Comparison of ENCODE assay signal across 8 mouse cellular contexts in the genomic region with DNA sequence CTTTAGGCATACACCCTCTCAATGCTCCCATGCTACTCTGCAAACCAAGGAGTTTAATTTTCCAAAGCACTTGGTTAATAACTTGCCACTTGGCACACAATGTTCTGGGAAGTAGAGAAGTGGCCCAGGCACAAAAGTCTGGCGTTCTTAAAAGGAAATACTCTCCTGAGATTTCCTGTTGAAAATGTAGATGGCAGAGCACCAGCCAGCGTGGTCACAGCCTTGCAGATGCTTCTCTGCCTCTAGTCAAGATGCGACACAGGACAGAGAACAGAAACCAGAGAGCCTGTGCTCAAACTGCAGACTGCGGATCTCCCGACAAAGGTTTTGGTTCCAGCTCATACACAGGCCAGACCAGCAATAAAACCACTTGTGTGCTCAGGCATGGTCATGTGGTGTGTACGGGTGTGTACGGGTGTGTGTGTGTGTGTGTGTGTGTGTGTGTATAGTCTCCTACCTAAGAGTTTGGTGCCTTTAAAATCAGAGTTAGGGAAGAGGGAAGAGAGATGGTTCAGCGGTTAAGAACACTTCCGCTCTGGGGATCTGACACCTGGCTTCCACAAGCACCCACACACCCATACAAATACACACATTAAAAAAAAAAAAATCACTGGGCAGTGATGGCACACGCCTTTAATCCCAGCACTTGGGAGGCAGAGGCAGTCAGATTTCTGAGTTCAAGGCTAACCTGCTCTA. TPM values are rescaled to one million over a fixed set of nuclear protein-coding genes. Genes with fewer than 3 reads are reported as not detected.
DNase-seq lines count a peak whose midpoint lies in the region; ATAC-seq and TF ChIP-seq lines count a peak whose summit lies in the region.

No protein-coding gene starts in this region.

- H3K27ac ChIP-seq in kidney, adult 2 months (ENCODE audit: insufficient read depth, low read depth, low read length), result peak overlapping the region; percentile 81
- H3K27ac ChIP-seq in embryonic facial prominence, embryonic 11.5 days (replicated peaks; ENCODE audit: low read depth, low read length), result no peak overlapping the region
- H3K27ac ChIP-seq in macrophage, result peak overlapping the region; percentile 91

- H3K4me3 ChIP-seq in kidney, adult 2 months (ENCODE audit: insufficient read depth, low read depth, low read length), result no peak overlapping the region
- peak overlapping the region; percentile 52 for H3K4me3 ChIP-seq in embryonic facial prominence, embryonic 11.5 days (ENCODE audit: low read depth, low read length)
- H3K4me3 ChIP-seq in macrophage (ENCODE audit: inconsistent target), result no peak overlapping the region

- WGBS in kidney, adult 2 months, result 45% methylated on average over 10 of the region's 10 CpGs
- 82% methylated on average over 10 of the region's 10 CpGs for WGBS in embryonic facial prominence, embryonic 11.5 days
- WGBS in macrophage (ENCODE audit: missing documents), result 36% methylated on average over 10 of the region's 10 CpGs

- H3K4me2 ChIP-seq in embryonic facial prominence, embryonic 11.5 days (ENCODE audit: low read depth, low read length), result peak overlapping the region; percentile 99

- TF ChIP-seq CTCF in kidney, adult 2 months (conservative IDR thresholded peaks at IDR 0.05; ENCODE audit: insufficient read depth, insufficient read length, low read depth, low read length), result no peak

- H3K9ac ChIP-seq in embryonic facial prominence, embryonic 11.5 days (replicated peaks; ENCODE audit: low read length), result peak overlapping the region; percentile 46

- DNase-seq in kidney, adult 2 months, result peak; percentile 75
- no peak for DNase-seq in kidney, postnatal 4 days
- DNase-seq in embryonic facial prominence, embryonic 11.5 days (ENCODE audit: low spot score), result no peak
- peak; percentile 61 for DNase-seq in induced T-regulatory cell, adult 2 months (ENCODE audit: low read depth)
- DNase-seq in urinary bladder, postnatal 10 days (ENCODE audit: low spot score), result no peak
- DNase-seq in adrenal gland, adult 2 months, result no peak
- no peak for DNase-seq in cerebellum, adult 8-10 months

- TF ChIP-seq POLR2A in kidney, adult 2 months (IDR thresholded peaks at IDR 0.05; ENCODE audit: low read depth, low read length), result no peak

- ATAC-seq in embryonic facial prominence, embryonic 11.5 days (replicated peaks; ENCODE audit: insufficient number of reproducible peaks, low FRiP score, low TSS enrichment, low read depth), result no peak

- no peaks in the 10 kb centered on the region for H3K27me3 ChIP-seq in kidney, adult 2 months (replicated peaks; ENCODE audit: control insufficient read depth, insufficient read depth, low read length)
- H3K27me3 ChIP-seq in embryonic facial prominence, embryonic 11.5 days (ENCODE audit: control insufficient read depth, insufficient read depth, low read length), result no peaks in the 10 kb centered on the region

- H3K9me3 ChIP-seq in embryonic facial prominence, embryonic 11.5 days (replicated peaks; ENCODE audit: control insufficient read depth, low read length), result no peaks in the 10 kb centered on the region

- peaks cover 43% of the 10 kb centered on the region for H3K79me2 ChIP-seq in macrophage (ENCODE audit: inconsistent target)

- peaks cover 33% of the 10 kb centered on the region for H3K4me1 ChIP-seq in kidney, adult 2 months (ENCODE audit: control insufficient read depth, insufficient read depth, low read length)
- H3K4me1 ChIP-seq in embryonic facial prominence, embryonic 11.5 days (ENCODE audit: control insufficient read depth, insufficient read depth, low read length), result peaks cover 7% of the 10 kb centered on the region; the same call in 1 of the 2 replicates

- no peaks in the 10 kb centered on the region for H3K36me3 ChIP-seq in kidney, adult 2 months (ENCODE audit: control insufficient read depth, insufficient read depth, low read length)
- H3K36me3 ChIP-seq in embryonic facial prominence, embryonic 11.5 days (replicated peaks; ENCODE audit: control insufficient read depth, insufficient read depth, low read depth, low read length), result no peaks in the 10 kb centered on the region
- peaks cover 24% of the 10 kb centered on the region; the same call in 1 of the 2 replicates for H3K36me3 ChIP-seq in macrophage (ENCODE audit: inconsistent target)

RNA-seq across cellular contexts. Expression of a gene that starts 0.7 kb away (rescaled TPM):
- 17.7 and 21.0 TPM in 2 replicates for polyA plus RNA-seq in kidney, adult 2 months (2012; rRNA removed)
- polyA plus RNA-seq in embryonic facial prominence, embryonic 11.5 days (2014; fragmentation: Nextera tagmentation; extraction: Ambion mirVana), result 2.3 and 4.1 TPM in 2 replicates
- 100 to 1,000 TPM in 11 of 26 experiments, 10 to 100 TPM in 15; 43.1 to 170 (median 98.5) TPM for total RNA-seq in macrophage (2018; cell fraction: chromatin; rRNA removed)
- total RNA-seq in macrophage (2018; cell fraction: cytosol; rRNA removed), result 10 to 100 TPM; 25.1 to 84.8 (median 54.5) TPM
- 100 to 1,000 TPM in 9 of 26 experiments, 10 to 100 TPM in 17; 49.0 to 151 (median 92.0) TPM for total RNA-seq in macrophage (2018; cell fraction: nucleus; rRNA removed)
- polyA plus RNA-seq in macrophage (2018), result 45.8 to 53.6 TPM (median 49.5 TPM) in 3 replicates
- total RNA-seq in adrenal gland, adult 2 months (2021), result 10 to 100 TPM; 15.5 to 15.6 TPM
- 28.2 and 34.1 TPM in 2 replicates for polyA plus RNA-seq in adrenal gland, adult 2 months (2012; rRNA removed)

RNA-seq across cellular contexts. Expression of a gene that starts 6.3 kb away (rescaled TPM):
- polyA plus RNA-seq in kidney, adult 2 months (2012; rRNA removed), result 14.2 and 14.6 TPM in 2 replicates
- polyA plus RNA-seq in embryonic facial prominence, embryonic 11.5 days (2014; fragmentation: Nextera tagmentation; extraction: Ambion mirVana), result 12.5 and 15.4 TPM in 2 replicates
- total RNA-seq in macrophage (2018; cell fraction: chromatin; rRNA removed), result 1 to 10 TPM in 25 of 26 experiments, not detected in 1; 1.7 to 8.3 (median 3.3) TPM
- total RNA-seq in macrophage (2018; cell fraction: cytosol; rRNA removed), result 1 to 10 TPM; 3.2 to 6.1 (median 4.6) TPM
- 1 to 10 TPM; 1.2 to 8.2 (median 4.0) TPM for total RNA-seq in macrophage (2018; cell fraction: nucleus; rRNA removed)
- 2.5 to 4.9 TPM (median 4.5 TPM) in 3 replicates for polyA plus RNA-seq in macrophage (2018)
- total RNA-seq in adrenal gland, adult 2 months (2021), result 1 to 10 TPM; 7.6 to 9.7 TPM
- polyA plus RNA-seq in adrenal gland, adult 2 months (2012; rRNA removed), result 22.2 and 27.3 TPM in 2 replicates

RNA-seq across cellular contexts. Expression of a gene that starts 15.8 kb away (rescaled TPM):
- 126 and 141 TPM in 2 replicates for polyA plus RNA-seq in kidney, adult 2 months (2012; rRNA removed)
- polyA plus RNA-seq in embryonic facial prominence, embryonic 11.5 days (2014; fragmentation: Nextera tagmentation; extraction: Ambion mirVana), result 0.34 TPM in 1 of 2 replicates, not detected in the other
- total RNA-seq in macrophage (2018; cell fraction: chromatin; rRNA removed), result 1 to 10 TPM in 8 of 26 experiments, under 1 TPM in 11, not detected in 7; 0.25 to 3.9 (median 0.73) TPM
- total RNA-seq in macrophage (2018; cell fraction: cytosol; rRNA removed), result under 1 TPM in 3 of 26 experiments, not detected in 23; 0.04 to 0.10 (median 0.06) TPM
- 1 to 10 TPM in 6 of 26 experiments, under 1 TPM in 15, not detected in 5; 0.28 to 3.3 (median 0.59) TPM for total RNA-seq in macrophage (2018; cell fraction: nucleus; rRNA removed)
- polyA plus RNA-seq in macrophage (2018), result 0.11 TPM in 1 of 3 replicates, not detected in the others
- 1 to 10 TPM in 1 of 2 experiments, not detected in 1; 2.6 TPM for total RNA-seq in adrenal gland, adult 2 months (2021)
- 0.09 and 1.2 TPM in 2 replicates for polyA plus RNA-seq in adrenal gland, adult 2 months (2012; rRNA removed)

RNA-seq across cellular contexts. Expression of a gene that starts 31.4 kb away (rescaled TPM):
- polyA plus RNA-seq in kidney, adult 2 months (2012; rRNA removed), result 88.0 and 92.7 TPM in 2 replicates
- 102 and 103 TPM in 2 replicates for polyA plus RNA-seq in embryonic facial prominence, embryonic 11.5 days (2014; fragmentation: Nextera tagmentation; extraction: Ambion mirVana)
- 10 to 100 TPM; 28.3 to 79.8 (median 59.2) TPM for total RNA-seq in macrophage (2018; cell fraction: chromatin; rRNA removed)
- total RNA-seq in macrophage (2018; cell fraction: cytosol; rRNA removed), result 10 to 100 TPM; 46.5 to 98.0 (median 75.5) TPM
- total RNA-seq in macrophage (2018; cell fraction: nucleus; rRNA removed), result 100 to 1,000 TPM in 4 of 26 experiments, 10 to 100 TPM in 22; 41.5 to 126 (median 76.1) TPM
- 72.5 to 92.1 TPM (median 86.0 TPM) in 3 replicates for polyA plus RNA-seq in macrophage (2018)
- total RNA-seq in adrenal gland, adult 2 months (2021), result 100 to 1,000 TPM; 132 to 162 TPM
- 43.2 and 58.6 TPM in 2 replicates for polyA plus RNA-seq in adrenal gland, adult 2 months (2012; rRNA removed)

RNA-seq across cellular contexts. Expression of a gene that starts 32.7 kb away (rescaled TPM):
- polyA plus RNA-seq in kidney, adult 2 months (2012; rRNA removed), result 17.2 and 29.9 TPM in 2 replicates
- 193 and 206 TPM in 2 replicates for polyA plus RNA-seq in embryonic facial prominence, embryonic 11.5 days (2014; fragmentation: Nextera tagmentation; extraction: Ambion mirVana)
- total RNA-seq in macrophage (2018; cell fraction: chromatin; rRNA removed), result 10 to 100 TPM in 1 of 26 experiments, 1 to 10 TPM in 3, under 1 TPM in 3, not detected in 19; 0.40 to 90.9 (median 1.5) TPM
- total RNA-seq in macrophage (2018; cell fraction: cytosol; rRNA removed), result 1 to 10 TPM in 3 of 26 experiments, under 1 TPM in 20, not detected in 3; 0.15 to 1.2 (median 0.42) TPM
- total RNA-seq in macrophage (2018; cell fraction: nucleus; rRNA removed), result 10 to 100 TPM in 1 of 26 experiments, 1 to 10 TPM in 3, under 1 TPM in 1, not detected in 21; 0.80 to 16.4 (median 2.2) TPM
- polyA plus RNA-seq in macrophage (2018), result 0.86 to 1.0 TPM in 2 of 3 replicates, not detected in the other
- 10 to 100 TPM; 21.4 to 31.3 TPM for total RNA-seq in adrenal gland, adult 2 months (2021)
- polyA plus RNA-seq in adrenal gland, adult 2 months (2012; rRNA removed), result 43.7 and 74.1 TPM in 2 replicates

Comparison
In these comparisons a context has a peak if more than half of its experiments do, and no peak if none do; other contexts are left out.
1. DNase-seq: peak in kidney, adult 2 months (single experiment) and induced T-regulatory cell, adult 2 months (single experiment); none in kidney, postnatal 4 days (0 of 2), embryonic facial prominence, embryonic 11.5 days (single experiment), urinary bladder, postnatal 10 days (single experiment), adrenal gland, adult 2 months (single experiment) and cerebellum, adult 8-10 months (single experiment).
2. RNA of a gene that starts 15.8 kb away (polyA plus RNA-seq): 126 to 141 TPM in kidney, adult 2 months; 0.09 to 1.2 TPM in adrenal gland, adult 2 months, 0.34 TPM in embryonic facial prominence, embryonic 11.5 days and 0.11 TPM in macrophage; every median in the first group is over 10 times any median in the second.